Comparison of ENCODE assay signal across 11 mouse cellular contexts in the genomic region with DNA sequence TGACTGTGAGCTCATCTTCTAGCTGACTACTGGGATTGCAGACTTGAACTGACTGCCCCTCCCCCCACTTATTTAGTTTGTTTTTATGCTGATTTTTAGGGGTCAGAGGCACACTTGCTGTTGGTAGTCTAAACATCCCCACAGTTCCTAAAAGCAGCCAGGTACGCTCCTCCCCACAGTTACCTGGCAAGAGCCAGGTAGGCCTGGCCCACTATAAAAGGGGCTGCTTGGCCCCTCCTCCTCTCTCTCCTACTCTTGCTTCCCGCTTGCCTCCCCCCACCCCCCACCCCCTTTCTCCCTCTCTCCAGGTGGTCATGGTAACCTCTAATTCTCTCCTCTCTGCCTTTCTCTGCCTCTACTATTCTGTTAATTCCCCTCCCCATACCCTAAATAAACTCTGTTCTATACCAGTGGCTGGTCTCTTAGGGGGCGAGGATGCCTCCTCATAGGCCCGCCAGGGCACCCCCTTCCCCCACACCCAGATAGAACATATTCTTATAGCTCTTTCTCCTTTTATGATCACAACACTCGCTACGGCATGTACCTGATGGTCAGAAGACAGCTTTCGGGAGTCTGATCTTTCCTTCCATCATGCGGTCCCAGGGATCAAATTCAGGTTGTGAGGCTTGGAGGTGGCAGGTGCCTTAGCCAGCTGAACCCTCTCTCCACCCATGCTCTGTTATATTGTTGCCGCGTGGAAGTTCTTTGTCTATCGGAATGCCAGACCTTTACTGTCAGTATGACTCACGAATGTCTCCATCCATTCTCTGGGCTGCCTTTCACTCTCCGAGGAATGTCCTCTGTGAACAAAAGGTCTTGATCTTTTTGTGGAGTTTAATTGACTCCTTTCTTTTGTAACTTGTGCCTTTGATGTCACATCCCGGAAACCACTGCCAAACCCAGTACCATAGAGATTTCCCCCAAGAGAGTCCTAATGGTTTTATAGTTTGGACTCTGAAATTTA. TPM values are rescaled to one million over a fixed set of nuclear protein-coding genes. Genes with fewer than 3 reads are reported as not detected.
A peak's percentile ranks its signal among the peaks of the same experiment; 100 is the strongest.
DNase-seq lines count a peak whose midpoint lies in the region; ATAC-seq lines count a peak whose summit lies in the region.
"Had no signal": no experiment of that assay in that cellular context is flagged by ENCODE, and none has a peak within 500 bp of the region (broad histone marks: within the 10 kb centered on the region; RNA-seq: fewer than 3 reads in every experiment).

No protein-coding gene starts in this region.

- H3K9me3 ChIP-seq in midbrain, embryonic 14.5 days (ENCODE audit: control insufficient read depth, low read length), result no peaks in the 10 kb centered on the region

- H3K4me2 ChIP-seq in midbrain, embryonic 14.5 days (ENCODE audit: low read length), result peak overlapping the region; percentile 38

- H3K27ac ChIP-seq in midbrain, embryonic 14.5 days (replicated peaks; ENCODE audit: low read depth, low read length), result peak overlapping the region; percentile 46

- peaks cover 18% of the 10 kb centered on the region for H3K4me1 ChIP-seq in midbrain, embryonic 14.5 days (ENCODE audit: control insufficient read depth, insufficient read depth, low read length)

- DNase-seq in adrenal gland, postnatal 36 days, result peak; percentile 10 to 14
- no peak for DNase-seq in adrenal gland, postnatal 14 days
- peak; percentile 71 for DNase-seq in WW6 (ENCODE audit: low read depth, low spot score)
- DNase-seq in forelimb bud, embryonic 11.5 days (ENCODE audit: low read depth, low spot score), result peak; percentile 8
- peak; percentile 47 for DNase-seq in midbrain, embryonic 14.5 days
- no peak for DNase-seq in ovary, postnatal 14 days (ENCODE audit: low spot score)
- no peak for DNase-seq in kidney, postnatal 25 days
- no peak for DNase-seq in lung, adult 18-20 months
- DNase-seq: B cell, adult 2 months had no signal

- no peak overlapping the region for H3K4me3 ChIP-seq in midbrain, embryonic 14.5 days (replicated peaks; ENCODE audit: low read depth, low read length)

- no peaks in the 10 kb centered on the region for H3K27me3 ChIP-seq in midbrain, embryonic 14.5 days (ENCODE audit: control insufficient read depth, insufficient read depth, low read length)

- 9% methylated on average over 14 of the region's 14 CpGs for WGBS in midbrain, embryonic 14.5 days

- ATAC-seq in midbrain, embryonic 14.5 days (ENCODE audit: low FRiP score, low TSS enrichment), result no peak; the same call in 1 of the 2 replicates

- H3K36me3 ChIP-seq in midbrain, embryonic 14.5 days (ENCODE audit: control insufficient read depth, insufficient read depth, low read length), result peaks cover 21% of the 10 kb centered on the region; the same call in 1 of the 2 replicates

- H3K9ac ChIP-seq in midbrain, embryonic 14.5 days (replicated peaks; ENCODE audit: low read length), result peak overlapping the region; percentile 39; the same call in 1 of the 2 replicates

RNA-seq across cellular contexts. Expression of gene Manbal, which starts 8.7 kb away (rescaled TPM):
- 10 to 100 TPM; 31.6 to 34.1 TPM for total RNA-seq in adrenal gland, postnatal 36 days (2021)
- 29.4 and 35.4 TPM in 2 replicates for total RNA-seq in adrenal gland, postnatal 14 days (2021)
- polyA plus RNA-seq in midbrain, embryonic 14.5 days (2014; fragmentation: Nextera tagmentation; extraction: Ambion mirVana), result 47.8 and 89.9 TPM in 2 replicates

RNA-seq across cellular contexts. Expression of gene Ghrh, which starts 28.8 kb away (rescaled TPM):
- not detected for total RNA-seq in adrenal gland, postnatal 36 days (2021)
- not detected in 2 replicates for total RNA-seq in adrenal gland, postnatal 14 days (2021)
- 2.3 and 2.4 TPM in 2 replicates for polyA plus RNA-seq in midbrain, embryonic 14.5 days (2014; fragmentation: Nextera tagmentation; extraction: Ambion mirVana)
- total RNA-seq: granulocyte monocyte progenitor cell, adult 5-6 weeks; left cerebral cortex, postnatal 36 days had no signal

RNA-seq across cellular contexts. Expression of gene Src, which starts 42.2 kb away (rescaled TPM):
- 10 to 100 TPM; 17.7 to 18.0 TPM for total RNA-seq in adrenal gland, postnatal 36 days (2021)
- total RNA-seq in adrenal gland, postnatal 14 days (2021), result 16.2 and 18.9 TPM in 2 replicates
- polyA plus RNA-seq in midbrain, embryonic 14.5 days (2014; fragmentation: Nextera tagmentation; extraction: Ambion mirVana), result 34.3 and 52.2 TPM in 2 replicates

Comparison
In these comparisons a context has a peak if more than half of its experiments do, and no peak if none do; other contexts are left out.
1. DNase-seq: peak in adrenal gland, postnatal 36 days (2 of 2), WW6 (single experiment), forelimb bud, embryonic 11.5 days (single experiment) and midbrain, embryonic 14.5 days (single experiment); none in adrenal gland, postnatal 14 days (single experiment), ovary, postnatal 14 days (single experiment), kidney, postnatal 25 days (0 of 2) and lung, adult 18-20 months (0 of 2).